Mouse (Mus musculus): ENCODE data around the gene Pisd. TPM values are rescaled to one million over a fixed set of nuclear protein-coding genes. Genes with fewer than 3 reads are reported as not detected.

The Pisd gene
- total RNA-seq, 2 experiments from 2014 or later: 26.8 to 28.7 TPM

GRCm38 (mm10) chr5:32713042-32713702 lies 72.3 kb downstream of the Pisd start:
- intact Hi-C loops (cut with DNase I): loop anchor here (5.0 kb wide), 1 partner anchor 126 kb away; no protein-coding TSS in a partner anchor
- no peak for DNase-seq

- no peak for DNase-seq
- intact Hi-C loops (cut with DNase I): loop anchor here (5.0 kb wide), 1 partner anchor 125 kb away; no protein-coding TSS in a partner anchor
Measured at GRCm38 (mm10) chr5:32712221-32713041, 73.0 kb downstream of the Pisd start.

- intact Hi-C loops (cut with DNase I): loop anchor here (5.0 kb wide), 1 partner anchor 124 kb away; no protein-coding TSS in a partner anchor
Measured at GRCm38 (mm10) chr5:32711485-32711884, 74.0 kb downstream of the Pisd start.

GRCm38 (mm10) chr5:32706226-32706780 lies 79.1 kb downstream of the Pisd start:
- intact Hi-C loops (cut with DNase I): no loop called here
- DNase-seq: no peak

More at GRCm38 (mm10) chr5:32711485-32711884, 74.0 kb downstream of the Pisd start:
- DNase-seq: no peak

- no peak for DNase-seq
- intact Hi-C loops (cut with DNase I): no loop called here
Measured at GRCm38 (mm10) chr5:32697208-32697867, 88.1 kb downstream of the Pisd start.

GRCm38 (mm10) chr5:32693411-32693810 lies 92.0 kb downstream of the Pisd start:
- DNase-seq: no peak
- intact Hi-C loops (cut with DNase I): no loop called here

Other genes with a start within 250 kb of the Pisd start
- 10 to 100 TPM; 27.9 to 28.6 TPM for gene Yes1, start 174.5 kb downstream of the Pisd start, total RNA-seq (2021)
- gene Gm20671, start 41.5 kb upstream of the Pisd start, total RNA-seq (2021): not detected
- gene Prr14l, start 68.6 kb upstream of the Pisd start, total RNA-seq (2021): 10 to 100 TPM; 10.1 to 11.6 TPM
- gene Depdc5, start 78.1 kb upstream of the Pisd start, total RNA-seq (2021): 10 to 100 TPM; 19.3 to 24.2 TPM
- 100 to 1,000 TPM; 104 to 126 TPM for gene Ywhah, start 233.2 kb upstream of the Pisd start, total RNA-seq (2021)